Mouse (Mus musculus) CH12.LX (cell line): ENCODE data around the gene Mcl1. TPM values are rescaled to one million over a fixed set of nuclear protein-coding genes. Genes with fewer than 3 reads are reported as not detected.
A peak's percentile ranks its signal among the peaks of the same experiment; 100 is the strongest.

Source experiments
- DNase-seq: peaks from one replicate; pipeline ENCODE4 v3.0.0-alpha.2; 2013; ENCODE audit errors: extremely low read depth
- H3K27ac ChIP-seq: 2 replicates; pipeline ENCODE4 v1.5.1; 2012; ENCODE audit warnings: low read depth, mild to moderate bottlenecking, control low read depth, moderate library complexity; ENCODE audit not compliant: insufficient read depth
- H3K27me3 ChIP-seq: replicated peaks from 2 replicates; pipeline ENCODE3; 2012; ENCODE audit warnings: inconsistent platforms
- H3K36me3 ChIP-seq, 2 experiments: replicated peaks in 1 of 2; 2 replicates each; pipeline versions ENCODE3 to v1.6.1; 2012; ENCODE audit warnings: inconsistent platforms in 1 of 2, low read length in 1 of 2, mild to moderate bottlenecking in 1 of 2, mixed read lengths in 1 of 2, moderate library complexity in 1 of 2; ENCODE audit not compliant: control insufficient read depth in 1 of 2, insufficient read depth in 1 of 2
- H3K4me1 ChIP-seq, 2 experiments: 2 replicates each; pipeline ENCODE4 v1.6.1; 2012; ENCODE audit warnings: inconsistent platforms in 1 of 2, moderate library complexity in 1 of 2; ENCODE audit not compliant: insufficient read depth in 2 of 2, control insufficient read depth in 1 of 2
- H3K4me2 ChIP-seq: 2 replicates; pipeline ENCODE4 v1.6.1; 2012; ENCODE audit warnings: low read depth, mild to moderate bottlenecking, control low read depth; ENCODE audit not compliant: poor library complexity, insufficient read depth, severe bottlenecking
- H3K4me3 ChIP-seq, 3 experiments: fragments of 150-350 bp in 1 of 3; sonication (generic) in 1 of 3; replicated peaks in 1 of 3; 2 replicates each; pipeline versions ENCODE3 to v1.5.1; 2011 to 2012; ENCODE audit warnings: low read depth in 2 of 3, low read length in 2 of 3, mild to moderate bottlenecking in 2 of 3, moderate library complexity in 2 of 3, control low read depth in 1 of 3, improper control_type of control experiment in 1 of 3, inconsistent platforms in 1 of 3, mixed read lengths in 1 of 3; ENCODE audit not compliant: poor library complexity in 1 of 3
- H3K79me2 ChIP-seq: replicated peaks from 2 replicates; pipeline ENCODE4 v1.6.1; 2012; ENCODE audit warnings: mild to moderate bottlenecking, moderate library complexity; ENCODE audit not compliant: control insufficient read depth, poor library complexity, insufficient read depth, severe bottlenecking; ENCODE audit errors: extremely low read depth
- H3K9ac ChIP-seq: 2 replicates; pipeline ENCODE4 v1.6.1; 2012; ENCODE audit warnings: low read depth, mild to moderate bottlenecking, control low read depth, moderate library complexity; ENCODE audit not compliant: insufficient read depth
- H3K9me3 ChIP-seq: replicated peaks from 2 replicates; pipeline ENCODE3; 2012; ENCODE audit warnings: low read length, inconsistent platforms, mixed read lengths
- BHLHE40 ChIP-seq: IDR thresholded peaks from 2 replicates; pipeline ENCODE4 v1.6.1; 2011; ENCODE audit warnings: mild to moderate bottlenecking, low read depth, low read length, improper control_type of control experiment
- CHD2 ChIP-seq: IDR thresholded peaks from 2 replicates; pipeline ENCODE4 v1.6.1; 2011; ENCODE audit warnings: low read length, improper control_type of control experiment
- CTCF ChIP-seq, 2 experiments: IDR thresholded peaks in 1 of 2; conservative IDR thresholded peaks in 1 of 2; 2 replicates each; pipeline ENCODE4 v1.5.1; 2011 to 2012; ENCODE audit warnings: low read depth in 2 of 2, low read length in 2 of 2, improper control_type of control experiment in 1 of 2, inconsistent platforms in 1 of 2, mild to moderate bottlenecking in 1 of 2, moderate library complexity in 1 of 2
- E2F4 ChIP-seq: IDR thresholded peaks from 2 replicates; pipeline ENCODE4 v1.6.1; 2011; ENCODE audit warnings: low read depth, low read length, improper control_type of control experiment; ENCODE audit not compliant: insufficient replicate concordance
- ELF1 ChIP-seq: IDR thresholded peaks from 2 replicates; pipeline ENCODE4 v1.6.1; 2014; ENCODE audit warnings: low read depth, mild to moderate bottlenecking, inconsistent platforms, low read length, improper control_type of control experiment
- EP300 ChIP-seq: IDR thresholded peaks from 2 replicates; pipeline ENCODE4 v1.6.1; 2011; ENCODE audit warnings: low read length, improper control_type of control experiment
- ETS1 ChIP-seq: conservative IDR thresholded peaks from 2 replicates; pipeline ENCODE4 v1.6.1; 2012; ENCODE audit warnings: low read depth, mild to moderate bottlenecking, inconsistent platforms, low read length, improper control_type of control experiment, moderate library complexity
- GABPA ChIP-seq: IDR thresholded peaks from 2 replicates; pipeline ENCODE4 v1.6.1; 2012; ENCODE audit warnings: low read depth, low read length, improper control_type of control experiment, inconsistent platforms; ENCODE audit not compliant: insufficient replicate concordance
- HCFC1 ChIP-seq: IDR thresholded peaks from 2 replicates; pipeline ENCODE4 v1.6.1; 2012; ENCODE audit warnings: low read depth, mild to moderate bottlenecking, inconsistent platforms, low read length, improper control_type of control experiment
- IRF4 ChIP-seq: IDR thresholded peaks from 2 replicates; pipeline ENCODE4 v1.6.1; 2014; ENCODE audit warnings: low read depth, mild to moderate bottlenecking, inconsistent platforms, low read length, improper control_type of control experiment
- JUN ChIP-seq: IDR thresholded peaks from 2 replicates; pipeline ENCODE4 v1.6.1; 2011; ENCODE audit warnings: low read depth, mild to moderate bottlenecking, low read length, improper control_type of control experiment, moderate library complexity; ENCODE audit not compliant: insufficient read depth
- JUND ChIP-seq: conservative IDR thresholded peaks from 2 replicates; pipeline ENCODE4 v1.6.1; 2011; ENCODE audit warnings: low read depth, low read length, improper control_type of control experiment
- MAX ChIP-seq: IDR thresholded peaks from 2 replicates; pipeline ENCODE4 v1.6.1; 2011; ENCODE audit warnings: low read length, improper control_type of control experiment
- MAZ ChIP-seq: IDR thresholded peaks from 2 replicates; pipeline ENCODE4 v1.6.1; 2012; ENCODE audit warnings: low read depth, mild to moderate bottlenecking, inconsistent platforms, low read length, improper control_type of control experiment, moderate library complexity
- MEF2A ChIP-seq: IDR thresholded peaks from 2 replicates; pipeline ENCODE4 v1.6.1; 2014; ENCODE audit warnings: low read depth, mild to moderate bottlenecking, inconsistent platforms, low read length, improper control_type of control experiment, borderline replicate concordance
- MXI1 ChIP-seq: IDR thresholded peaks from 2 replicates; pipeline ENCODE4 v1.6.1; 2011; ENCODE audit warnings: mild to moderate bottlenecking, low read depth, low read length, improper control_type of control experiment
- MYC ChIP-seq: IDR thresholded peaks from 2 replicates; pipeline ENCODE4 v1.6.1; 2011; ENCODE audit warnings: low read depth, mild to moderate bottlenecking, improper control_type of control experiment, low read length
- NRF1 ChIP-seq: IDR thresholded peaks from 2 replicates; pipeline ENCODE4 v1.6.1; 2014; ENCODE audit warnings: low read depth, mild to moderate bottlenecking, inconsistent platforms, low read length, improper control_type of control experiment, moderate library complexity
- PAX5 ChIP-seq: IDR thresholded peaks from 2 replicates; pipeline ENCODE4 v1.6.1; 2012; ENCODE audit warnings: low read length, inconsistent platforms, mixed read lengths
- POLR2A ChIP-seq: IDR thresholded peaks from 2 replicates; pipeline ENCODE4 v1.6.1; 2011; ENCODE audit warnings: low read depth, mild to moderate bottlenecking, improper control_type of control experiment, low read length
- RAD21 ChIP-seq: IDR thresholded peaks from 2 replicates; pipeline ENCODE4 v1.6.1; 2011; ENCODE audit warnings: low read depth, mild to moderate bottlenecking, low read length, improper control_type of control experiment, moderate library complexity
- RCOR1 ChIP-seq: conservative IDR thresholded peaks from 2 replicates; pipeline ENCODE4 v1.6.1; 2012; ENCODE audit warnings: low read depth, mild to moderate bottlenecking, inconsistent platforms, low read length, improper control_type of control experiment
- SIN3A ChIP-seq: IDR thresholded peaks from 2 replicates; pipeline ENCODE4 v1.6.1; 2012; ENCODE audit warnings: low read length, improper control_type of control experiment, inconsistent platforms
- SMC3 ChIP-seq: IDR thresholded peaks from 2 replicates; pipeline ENCODE4 v1.6.1; 2011; ENCODE audit warnings: low read depth, low read length, improper control_type of control experiment
- TBP ChIP-seq: conservative IDR thresholded peaks from 2 replicates; pipeline ENCODE4 v1.6.1; 2011; ENCODE audit warnings: low read depth, low read length, improper control_type of control experiment
- TCF12 ChIP-seq: IDR thresholded peaks from 2 replicates; pipeline ENCODE4 v1.6.1; 2014; ENCODE audit warnings: low read depth, mild to moderate bottlenecking, inconsistent platforms, low read length, improper control_type of control experiment
- UBTF ChIP-seq: IDR thresholded peaks from 2 replicates; pipeline ENCODE4 v1.6.1; 2012; ENCODE audit warnings: low read depth, mild to moderate bottlenecking, inconsistent platforms, low read length, improper control_type of control experiment, moderate library complexity
- USF2 ChIP-seq: conservative IDR thresholded peaks from 2 replicates; pipeline ENCODE4 v1.6.1; 2011; ENCODE audit warnings: low read depth, low read length, improper control_type of control experiment
- ZKSCAN1 ChIP-seq: IDR thresholded peaks from 2 replicates; pipeline ENCODE4 v1.6.1; 2012; ENCODE audit warnings: low read depth, inconsistent platforms, low read length, improper control_type of control experiment, borderline replicate concordance
- ZNF384 ChIP-seq: IDR thresholded peaks from 2 replicates; pipeline ENCODE4 v1.6.1; 2012; ENCODE audit warnings: low read depth, low read length, improper control_type of control experiment, inconsistent platforms
- dilution Hi-C: fragments of 300-500 bp; cut with MboI; formaldehyde crosslinking; loops from 2 replicates; pipeline ENCODE4 v1.14.3; 2020; ENCODE audit warnings: low sequenced_read_pairs; ENCODE audit not compliant: extremely low pct_unique_long_range_greater_than_20kb, extremely low pct_ligation_motif_present
- in situ Hi-C: fragments of 300-500 bp; cut with MboI; formaldehyde crosslinking; loops from 3 replicates; pipeline ENCODE4 v1.14.3; 2019; ENCODE audit warnings: low sequenced_read_pairs, low pct_ligation_motif_present, low pct_unique_long_range_greater_than_20kb, mixed read lengths
- polyA plus RNA-seq: library from polyadenylated mRNA; unstranded; fragments of >175 nt; gene quantifications from 2 replicates; pipeline ENCODE4 v1.2.1, GENCODE M21; 2012; ENCODE audit warnings: low read depth; ENCODE audit not compliant: insufficient read length
- total RNA-seq, 2 experiments: library from RNA; depleted of rRNA; stranded (reverse); fragments of 300-350 nt in 1 of 2; fragments of >200 nt in 1 of 2; gene quantifications; 2 replicates each; pipeline ENCODE4 v1.2.3; 2012 to 2014

Gene Mcl1
- total and polyA plus RNA-seq, 3 experiments, result 95.9 to 225 (median 188) TPM

DNA sequence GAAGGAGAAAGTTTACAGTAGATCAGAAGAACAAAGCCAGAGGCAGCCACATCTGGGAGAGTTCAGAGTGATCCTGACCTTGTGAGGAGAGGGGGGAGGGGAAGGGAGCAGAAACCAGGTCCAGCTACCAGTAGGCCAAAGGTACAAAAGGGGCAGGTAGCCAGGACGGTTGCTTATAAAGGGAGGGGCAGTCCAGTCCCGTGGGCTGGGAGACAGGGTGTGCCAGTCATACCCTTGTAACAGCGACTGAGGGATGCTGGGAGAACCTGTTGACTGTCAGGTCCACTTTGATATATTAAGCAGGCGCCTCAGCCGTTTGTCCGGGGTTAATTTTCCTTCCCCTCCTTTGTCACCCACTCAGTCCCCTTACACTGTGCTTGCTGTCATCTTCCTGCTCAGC lies 16.2 kb downstream of the Mcl1 start:
- DNase-seq, result no peak
- Histone ChIP-seq H3K9ac (peak overlapping the region; percentile 37), H3K4me3 (peak overlapping the region in 1 of 3 experiments; percentile 17), H3K4me1 (peaks cover 36 to 71% of the 10 kb centered on the region in 2 experiments), H3K27ac (peak overlapping the region; percentile 88), H3K4me2 (peak overlapping the region; percentile 61; the same call in 1 of the 2 replicates), H3K79me2 (peaks cover 9% of the 10 kb centered on the region), H3K27me3 (no peaks in the 10 kb centered on the region), H3K36me3 (peaks cover 0 to 9% of the 10 kb centered on the region in 2 experiments), H3K9me3 (no peaks in the 10 kb centered on the region)
- in situ Hi-C loops, result no loop called here
- TF ChIP-seq CHD2 (peak; percentile 47; the same call in 1 of the 2 replicates), BHLHE40 (0 out of 2 replicates have a peak, but pooled peaks have one; percentile 38), TBP (0 out of 2 replicates have a peak, but pooled peaks have one; percentile 69), UBTF (0 out of 2 replicates have a peak, but pooled peaks have one; percentile 37), EP300 (no peak)
- dilution Hi-C loops, result no loop called here

DNA sequence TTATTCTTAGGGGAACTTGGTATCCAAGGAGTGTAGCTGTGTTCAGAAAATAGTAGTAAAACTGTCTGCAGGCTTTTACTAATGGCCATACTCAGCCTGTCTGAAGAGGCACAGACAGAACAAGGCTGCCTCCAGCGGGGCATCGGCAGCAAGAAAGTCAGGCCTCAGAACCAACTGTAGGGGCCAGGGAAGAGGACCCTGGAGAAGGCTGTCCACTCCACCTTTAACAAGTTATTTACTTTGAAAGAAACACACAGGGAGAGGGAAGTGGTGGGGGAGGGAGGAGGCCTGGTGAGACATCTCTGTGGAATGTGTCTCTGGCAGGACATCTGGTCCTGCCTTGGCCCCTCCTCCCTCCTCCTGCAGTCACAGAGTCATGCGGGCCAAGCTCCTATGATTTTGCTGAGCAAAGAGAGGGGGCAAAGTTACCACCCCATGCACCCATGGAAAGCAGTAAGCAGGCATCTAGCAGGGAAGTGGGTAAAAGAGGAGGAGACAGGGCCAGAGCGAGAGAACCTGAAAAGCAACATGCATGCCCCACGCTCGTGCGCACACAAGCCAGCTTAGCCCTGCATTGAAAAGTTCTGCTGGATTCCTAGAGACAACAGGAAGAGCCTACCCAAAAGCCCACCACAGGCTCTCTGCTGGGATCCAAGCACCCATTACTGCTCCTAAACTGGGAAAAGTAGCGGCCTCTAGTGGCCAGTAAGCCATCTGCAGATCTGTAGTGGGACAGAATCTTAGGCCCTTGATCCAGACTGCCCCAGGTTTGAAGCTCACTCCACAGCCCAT lies 16.9 kb downstream of the Mcl1 start:
- Histone ChIP-seq H3K27ac (peak overlapping the region; percentile 88), H3K9ac (peak overlapping the region; percentile 37), H3K36me3 (peaks cover 0 to 9% of the 10 kb centered on the region in 2 experiments), H3K79me2 (peaks cover 8% of the 10 kb centered on the region), H3K4me1 (peaks cover 36 to 69% of the 10 kb centered on the region in 2 experiments), H3K9me3 (no peaks in the 10 kb centered on the region), H3K4me2 (peak overlapping the region; percentile 39), H3K4me3 (no peak overlapping the region), H3K27me3 (no peaks in the 10 kb centered on the region)
- peak; percentile 25; the same call in 1 of the 2 replicates for TF ChIP-seq TCF12
- TF ChIP-seq SMC3, result peak; percentile 74
- TF ChIP-seq RCOR1, result 0 out of 2 replicates have a peak, but pooled peaks have one; percentile 33
- TF ChIP-seq GABPA, result no peak
- TF ChIP-seq SIN3A, result peak; percentile 75
- no peak for TF ChIP-seq MXI1
- TF ChIP-seq IRF4, result peak; percentile 81
- TF ChIP-seq ETS1, result 0 out of 2 replicates have a peak, but pooled peaks have one; percentile 24
- no peak for TF ChIP-seq JUND
- peak; percentile 71; the same call in 1 of the 2 replicates for TF ChIP-seq MAZ
- TF ChIP-seq MAX, result peak; percentile 51; the same call in 1 of the 2 replicates
- peak; percentile 48; the same call in 1 of the 2 replicates for TF ChIP-seq ELF1
- no peak for TF ChIP-seq JUN
- TF ChIP-seq RAD21, result peak; percentile 79
- peak; percentile 31; the same call in 1 of the 2 replicates for TF ChIP-seq MEF2A
- no peak for TF ChIP-seq ZNF384
- TF ChIP-seq NRF1, result peak; percentile 29; the same call in 1 of the 2 replicates
- TF ChIP-seq USF2, result no peak
- TF ChIP-seq ZKSCAN1, result no peak
- TF ChIP-seq HCFC1, result 0 out of 2 replicates have a peak, but pooled peaks have one; percentile 18
- TF ChIP-seq MYC, result 0 out of 2 replicates have a peak, but pooled peaks have one; percentile 57
- TF ChIP-seq POLR2A, result no peak
- no peak for TF ChIP-seq E2F4
- TF ChIP-seq BHLHE40, result peak; percentile 39
- TF ChIP-seq PAX5, result no peak
- TF ChIP-seq CTCF (conservative IDR thresholded peaks at IDR 0.05 in 1 of 2, IDR thresholded peaks at IDR 0.05 in 1 of 2; ENCODE audit: low read depth in 2 of 2, low read length in 2 of 2), result peak; percentile 78 to 92
- no peak for TF ChIP-seq EP300
- no peak for DNase-seq
- dilution Hi-C loops (no loop called here), in situ Hi-C loops (no loop called here)
